Mouse (Mus musculus) limb, embryonic 15.5 days (tissue): ENCODE measurements around the gene Olfr502. TPM values are rescaled to one million over a fixed set of nuclear protein-coding genes. Genes with fewer than 3 reads are reported as not detected.
"Not testable (repeated sequence)": the region's sequence is repeated elsewhere in the genome, so short reads cannot be mapped to it uniquely, and the experiment has no call there.

Source experiments
- ATAC-seq: fragments of 200-750 bp; cut with Nextera tagmentation; 2 replicates; pipeline ENCODE4 v1.8.0; 2017; ENCODE audit warnings: low read depth, moderate TSS enrichment; ENCODE audit not compliant: insufficient number of reproducible peaks, low FRiP score, low TSS enrichment
- H3K27ac ChIP-seq: fragments of 300-500 bp; sonication (generic); 2 replicates; pipeline ENCODE4 v1.5.1; 2015; ENCODE audit warnings: moderate library complexity, mild to moderate bottlenecking, inconsistent platforms
- H3K27me3 ChIP-seq: fragments of 300-500 bp; sonication (generic); 2 replicates; pipeline ENCODE4 v1.6.1; 2015; ENCODE audit warnings: inconsistent platforms
- H3K36me3 ChIP-seq: fragments of 300-500 bp; sonication (generic); 2 replicates; pipeline ENCODE4 v1.6.1; 2015; ENCODE audit warnings: inconsistent platforms
- H3K4me1 ChIP-seq: fragments of 300-500 bp; sonication (generic); 2 replicates; pipeline ENCODE4 v1.6.1; 2015; ENCODE audit warnings: inconsistent platforms
- H3K4me2 ChIP-seq: fragments of 300-500 bp; sonication (generic); 2 replicates; pipeline ENCODE4 v1.6.1; 2015; ENCODE audit warnings: mild to moderate bottlenecking, inconsistent platforms
- H3K4me3 ChIP-seq: fragments of 300-500 bp; sonication (generic); 2 replicates; pipeline ENCODE4 v1.5.1; 2015; ENCODE audit warnings: mild to moderate bottlenecking, inconsistent platforms
- H3K9ac ChIP-seq: fragments of 300-500 bp; sonication (generic); 2 replicates; pipeline ENCODE4 v1.6.1; 2015; ENCODE audit warnings: inconsistent platforms
- H3K9me3 ChIP-seq: fragments of 300-500 bp; sonication (generic); 2 replicates; pipeline ENCODE4 v1.6.1; 2016; ENCODE audit warnings: inconsistent platforms
- WGBS: fragments of 180-500 bp; shearing (Covaris S2); methylation state at CpG from one replicate; pipeline ENCODE4 v1.1.7; 2015; 5-methylcytosine and 5-hydroxymethylcytosine counted together
- polyA plus RNA-seq: library from polyadenylated mRNA; unstranded; fragments of >200 nt; fragmentation: Nextera tagmentation; extraction: Ambion mirVana; gene quantifications from 2 replicates; pipeline ENCODE4 v1.2.1, GENCODE M21; 2015

Olfr502 gene
- not detected in 2 replicates for polyA plus RNA-seq

DNA sequence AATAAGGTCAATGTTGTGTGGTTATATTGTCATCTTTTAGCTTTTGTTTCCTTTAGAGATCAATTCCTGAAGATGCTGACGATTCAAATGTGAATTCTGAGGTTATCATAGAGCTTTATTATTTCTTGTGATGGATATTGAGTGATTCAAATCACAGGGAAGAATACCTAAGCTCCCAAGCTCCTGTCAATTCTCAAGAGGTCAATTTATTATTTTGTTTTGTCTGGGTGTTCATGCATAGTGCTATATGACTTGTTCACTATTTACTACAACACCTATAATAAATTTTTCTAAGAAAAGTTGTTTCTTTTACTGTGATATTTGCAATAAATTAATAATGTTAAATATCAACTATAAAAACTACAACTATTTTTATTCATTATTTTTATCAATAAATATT lies at the start of gene Olfr502:
Gene Olfr502 (minus strand): TSS at position 101 of the 400 bp plus-strand sequence.
- no peak within 1 kb of the TSS for H3K4me2 ChIP-seq
- H3K36me3 ChIP-seq, result no peaks in the 10 kb centered on the region
- no peak for ATAC-seq
- H3K27me3 ChIP-seq, result no peaks in the 10 kb centered on the region
- H3K4me3 ChIP-seq, result no peak within 1 kb of the TSS
- H3K9me3 ChIP-seq, result no peaks in the 10 kb centered on the region
- H3K27ac ChIP-seq, result no peak within 1 kb of the TSS
- H3K9ac ChIP-seq, result no peak within 1 kb of the TSS
- 71% methylated on average over 1 of the region's 1 CpGs for WGBS
- no peaks in the 10 kb centered on the region for H3K4me1 ChIP-seq

DNA sequence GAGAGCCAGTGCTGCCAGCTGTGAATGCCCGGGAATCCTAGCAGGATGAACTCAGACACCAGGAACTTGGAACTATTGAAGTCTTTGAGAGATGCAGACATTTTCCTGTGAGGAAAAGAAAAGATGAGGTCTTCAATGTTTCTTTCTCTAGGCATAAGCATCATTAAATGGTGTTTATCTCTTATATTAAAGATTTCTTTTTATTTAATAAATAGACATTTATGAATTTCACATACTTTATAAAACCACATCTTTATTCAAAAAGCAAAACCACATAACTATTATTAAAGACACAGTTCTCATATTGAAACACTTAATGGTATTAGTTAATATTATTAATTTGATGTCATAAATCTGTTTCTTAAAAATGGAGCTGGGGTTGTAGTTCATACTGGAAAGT lies 40.8 kb upstream of the Olfr502 start, which contains the start of gene Olfr504:
Gene Olfr504 (minus strand): TSS at position 101 of the 400 bp plus-strand sequence.
- Histone ChIP-seq H3K4me1 (no peaks in the 10 kb centered on the region), H3K9ac (no peak within 1 kb of the TSS)

DNA sequence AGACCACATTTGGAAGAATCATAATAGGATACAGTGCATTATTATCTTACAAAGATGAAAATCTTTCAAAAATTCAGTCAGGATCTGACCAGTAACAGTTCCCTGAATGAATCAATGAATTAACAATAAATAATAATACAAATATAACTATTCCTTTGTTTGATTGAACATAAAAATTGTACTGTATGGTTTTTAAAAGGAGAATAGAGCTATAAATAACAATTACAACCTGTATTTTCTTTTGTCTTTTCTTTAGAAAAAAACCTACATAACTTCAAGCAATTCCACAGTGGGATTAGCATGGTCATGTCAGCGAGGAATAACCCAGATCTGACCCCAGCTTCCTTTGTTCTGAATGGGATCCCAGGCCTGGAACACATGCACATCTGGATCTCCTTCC lies 19.4 kb upstream of the Olfr502 start, which contains the start of gene Olfr503:
Gene Olfr503 (plus strand): TSS at position 301 of the 400 bp plus-strand sequence.
- not testable (repeated sequence) for H3K27me3 ChIP-seq, H3K36me3 ChIP-seq, H3K9ac ChIP-seq, ATAC-seq, H3K4me1 ChIP-seq, H3K4me2 ChIP-seq, H3K4me3 ChIP-seq, H3K27ac ChIP-seq, H3K9me3 ChIP-seq
- WGBS, result 48% methylated on average over 1 of the region's 1 CpGs

More for the DNA sequence above, 40.8 kb upstream of the Olfr502 start, which contains the start of gene Olfr504:
- WGBS, result 85% methylated on average over 1 of the region's 1 CpGs
- Histone ChIP-seq H3K27me3 (no peaks in the 10 kb centered on the region), H3K4me2 (no peak within 1 kb of the TSS), H3K9me3 (no peaks in the 10 kb centered on the region), H3K27ac (no peak within 1 kb of the TSS), H3K4me3 (no peak within 1 kb of the TSS), H3K36me3 (no peaks in the 10 kb centered on the region)
- ATAC-seq, result no peak

DNA sequence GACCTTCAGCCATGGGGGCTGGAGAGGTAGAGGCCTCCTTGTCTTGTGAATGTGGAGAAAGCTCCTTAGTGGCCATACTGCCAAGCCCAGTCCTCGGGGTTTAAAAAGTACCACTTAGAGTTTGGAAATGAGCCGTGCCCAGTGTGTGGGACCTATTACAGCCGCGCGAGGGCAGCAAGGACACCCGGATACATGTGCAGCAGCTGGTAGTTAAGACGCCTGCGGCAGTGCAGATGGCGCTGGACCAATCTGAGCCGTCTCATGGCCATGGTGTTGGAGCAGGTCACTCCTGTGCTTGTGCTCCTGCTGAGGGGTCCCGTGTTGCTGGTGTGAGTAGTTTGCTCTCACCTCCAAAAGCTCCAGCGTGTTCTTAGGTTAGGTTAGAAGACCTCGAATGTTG lies 17.6 kb upstream of the Olfr502 start:
- H3K27ac ChIP-seq, result no peak overlapping the region
- H3K4me2 ChIP-seq, result no peak overlapping the region
- no peaks in the 10 kb centered on the region for H3K9me3 ChIP-seq
- WGBS, result 85% methylated on average over 13 of the region's 13 CpGs
- H3K4me1 ChIP-seq, result no peaks in the 10 kb centered on the region
- H3K4me3 ChIP-seq, result no peak overlapping the region
- no peaks in the 10 kb centered on the region for H3K27me3 ChIP-seq
- no peak overlapping the region for H3K9ac ChIP-seq
- H3K36me3 ChIP-seq, result no peaks in the 10 kb centered on the region
- no peak for ATAC-seq

Other genes with a start within 250 kb of the Olfr502 start
- not detected in 2 replicates for gene Olfr490, start 236.1 kb downstream of the Olfr502 start, polyA plus RNA-seq
- gene Olfr491, start 211.6 kb downstream of the Olfr502 start, polyA plus RNA-seq, result not detected in 2 replicates
- 0.25 TPM in 1 of 2 replicates, not detected in the other for gene Olfr492, start 201.4 kb downstream of the Olfr502 start, polyA plus RNA-seq
- gene Olfr493, start 178.1 kb downstream of the Olfr502 start, polyA plus RNA-seq, result not detected in 2 replicates
- 0.15 TPM in 1 of 2 replicates, not detected in the other for gene Olfr494, start 159.7 kb downstream of the Olfr502 start, polyA plus RNA-seq
- gene Olfr495, start 131.9 kb downstream of the Olfr502 start, polyA plus RNA-seq, result not detected in 2 replicates
- not detected in 2 replicates for gene Olfr497, start 104.6 kb downstream of the Olfr502 start, polyA plus RNA-seq
- not detected in 2 replicates for gene Olfr498, start 59.7 kb downstream of the Olfr502 start, polyA plus RNA-seq
- not detected in 2 replicates for gene Olfr503, start 19.5 kb upstream of the Olfr502 start, polyA plus RNA-seq
- not detected in 2 replicates for gene Olfr504, start 40.7 kb upstream of the Olfr502 start, polyA plus RNA-seq
- not detected in 2 replicates for gene Olfr506, start 85.7 kb upstream of the Olfr502 start, polyA plus RNA-seq
- gene Olfr507, start 96.7 kb upstream of the Olfr502 start, polyA plus RNA-seq, result not detected in 2 replicates
- not detected in 2 replicates for gene Olfr508, start 104.9 kb upstream of the Olfr502 start, polyA plus RNA-seq
- gene Olfr509, start 126.8 kb upstream of the Olfr502 start, polyA plus RNA-seq, result not detected in 2 replicates
- gene Olfr510, start 141.4 kb upstream of the Olfr502 start, polyA plus RNA-seq, result not detected in 2 replicates
- not detected in 2 replicates for gene Olfr512, start 188.3 kb upstream of the Olfr502 start, polyA plus RNA-seq
- not detected in 2 replicates for gene Olfr513, start 225.9 kb upstream of the Olfr502 start, polyA plus RNA-seq